Mouse (Mus musculus): ENCODE results near the gene C1qtnf1. TPM values are rescaled to one million over a fixed set of nuclear protein-coding genes. Genes with fewer than 3 reads are reported as not detected.

C1qtnf1 gene
- polyA plus RNA-seq, 1 experiment from 2014 or later, result 8.2 TPM

GRCm38 (mm10) chr11:118459051-118459450 is 31.0 kb downstream of the C1qtnf1 start:
- ATAC-seq (ENCODE audit: low read depth), result 0 out of 2 replicates have a peak, but pooled peaks have one; percentile 52
- 38% methylated on average over 8 of the region's 8 CpGs for WGBS
- H3K27ac ChIP-seq (ENCODE audit: low read length), result no peak overlapping the region

DNA sequence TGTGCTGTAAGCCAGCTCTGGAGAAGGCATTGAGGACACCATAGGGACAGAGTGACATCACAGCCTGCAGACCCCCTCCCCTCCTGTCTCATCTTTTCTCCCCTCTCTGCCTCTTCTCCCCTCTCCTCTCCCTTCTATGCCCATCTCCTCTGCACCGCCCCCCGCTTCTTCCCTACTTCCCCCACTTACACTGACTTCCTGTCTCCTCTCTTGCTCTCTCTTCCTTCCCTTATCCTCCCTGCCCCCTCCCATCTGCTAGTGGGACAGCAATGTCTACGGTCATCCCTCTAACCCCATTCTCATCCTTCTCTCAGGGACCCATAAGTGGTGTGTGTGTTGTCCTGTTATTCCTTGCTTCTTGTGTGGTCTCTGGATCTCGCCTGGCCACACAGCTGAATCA is 31.5 kb downstream of the C1qtnf1 start:
- Histone ChIP-seq H3K36me3 (ENCODE audit: control insufficient read depth, insufficient read depth, low read length) (no peaks in the 10 kb centered on the region), H3K27me3 (ENCODE audit: control insufficient read depth, insufficient read depth, low read depth, low read length) (no peaks in the 10 kb centered on the region), H3K9me3 (ENCODE audit: control insufficient read depth, low read length) (peaks cover 2% of the 10 kb centered on the region; the same call in 1 of the 2 replicates), H3K9ac (ENCODE audit: low read length) (no peak overlapping the region), H3K4me3 (ENCODE audit: low read length) (no peak overlapping the region), H3K4me2 (ENCODE audit: low read depth, low read length) (no peak overlapping the region), H3K4me1 (replicated peaks; ENCODE audit: control insufficient read depth, insufficient read depth, low read length) (peaks cover 5% of the 10 kb centered on the region; the same call in 1 of the 2 replicates), H3K27ac (ENCODE audit: low read length) (no peak overlapping the region)
- no peak for ATAC-seq (ENCODE audit: low read depth)
- 59% methylated on average over 4 of the region's 4 CpGs for WGBS

More at GRCm38 (mm10) chr11:118459051-118459450, 31.0 kb downstream of the C1qtnf1 start:
- Histone ChIP-seq H3K9me3 (ENCODE audit: control insufficient read depth, low read length) (peaks cover 2% of the 10 kb centered on the region; the same call in 1 of the 2 replicates), H3K9ac (ENCODE audit: low read length) (no peak overlapping the region), H3K27me3 (ENCODE audit: control insufficient read depth, insufficient read depth, low read depth, low read length) (no peaks in the 10 kb centered on the region), H3K4me2 (ENCODE audit: low read depth, low read length) (no peak overlapping the region), H3K4me1 (replicated peaks; ENCODE audit: control insufficient read depth, insufficient read depth, low read length) (peaks cover 5% of the 10 kb centered on the region; the same call in 1 of the 2 replicates), H3K36me3 (ENCODE audit: control insufficient read depth, insufficient read depth, low read length) (no peaks in the 10 kb centered on the region), H3K4me3 (ENCODE audit: low read length) (no peak overlapping the region)

DNA sequence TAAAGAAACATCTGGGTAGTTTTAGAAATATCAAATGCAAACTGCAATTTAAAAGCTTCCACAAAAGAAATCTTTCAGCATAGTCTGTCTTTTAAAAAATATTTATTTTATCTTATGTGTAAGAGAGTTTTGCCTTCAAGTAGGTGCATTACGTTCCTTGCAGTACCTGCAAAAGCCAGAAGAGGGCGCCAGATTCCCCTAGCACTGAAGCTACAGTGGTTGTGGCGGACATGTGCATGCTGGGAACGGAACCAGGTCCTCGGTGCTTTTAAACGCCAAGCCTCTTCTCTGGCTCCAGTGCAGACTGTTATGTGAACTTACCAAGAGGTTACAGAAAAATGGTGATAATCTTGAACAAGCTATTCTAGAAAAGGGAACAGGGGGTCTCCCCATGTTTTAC is 32.3 kb downstream of the C1qtnf1 start:
- ATAC-seq (ENCODE audit: low read depth), result no peak
- H3K27me3 ChIP-seq (ENCODE audit: control insufficient read depth, insufficient read depth, low read depth, low read length), result no peaks in the 10 kb centered on the region
- H3K36me3 ChIP-seq (ENCODE audit: control insufficient read depth, insufficient read depth, low read length), result no peaks in the 10 kb centered on the region
- H3K9ac ChIP-seq (ENCODE audit: low read length), result no peak overlapping the region
- no peak overlapping the region for H3K27ac ChIP-seq (ENCODE audit: low read length)
- 60% methylated on average over 6 of the region's 6 CpGs for WGBS
- no peak overlapping the region for H3K4me3 ChIP-seq (ENCODE audit: low read length)
- peaks cover 2% of the 10 kb centered on the region; the same call in 1 of the 2 replicates for H3K9me3 ChIP-seq (ENCODE audit: control insufficient read depth, low read length)
- peaks cover 5% of the 10 kb centered on the region; the same call in 1 of the 2 replicates for H3K4me1 ChIP-seq (replicated peaks; ENCODE audit: control insufficient read depth, insufficient read depth, low read length)
- H3K4me2 ChIP-seq (ENCODE audit: low read depth, low read length), result no peak overlapping the region

DNA sequence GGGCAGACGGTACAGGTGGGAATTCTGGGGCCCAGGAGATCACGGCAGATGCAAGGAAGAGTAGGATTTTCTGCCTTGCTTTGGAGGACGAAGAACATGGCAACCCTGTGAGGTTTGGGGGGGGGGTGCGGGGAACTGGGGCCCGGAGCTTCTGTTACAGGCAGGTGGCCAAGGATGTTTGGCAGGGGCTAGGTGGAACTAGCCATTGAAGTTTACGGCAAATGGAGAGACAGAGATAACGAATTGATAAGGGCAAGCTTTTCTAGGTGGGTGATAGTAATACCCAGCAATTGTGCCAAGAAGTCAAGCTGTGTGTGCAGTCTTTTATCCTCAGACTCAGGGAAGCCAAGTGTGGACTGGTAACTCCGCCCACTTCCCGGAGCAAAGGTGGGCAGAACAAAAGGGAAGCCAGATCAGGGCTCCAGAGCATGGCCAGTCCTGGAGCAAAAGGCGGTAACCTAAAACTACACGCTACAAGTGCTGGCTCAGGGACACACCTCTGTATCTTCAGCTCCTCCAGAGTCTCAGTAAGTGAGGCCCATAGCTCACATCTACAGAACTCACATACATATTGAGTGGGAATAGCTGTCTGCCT is 39.5 kb downstream of the C1qtnf1 start:
- Histone ChIP-seq H3K36me3 (ENCODE audit: control insufficient read depth, insufficient read depth, low read length) (no peaks in the 10 kb centered on the region), H3K27me3 (ENCODE audit: control insufficient read depth, insufficient read depth, low read depth, low read length) (no peaks in the 10 kb centered on the region), H3K4me2 (ENCODE audit: low read depth, low read length) (no peak overlapping the region), H3K9ac (ENCODE audit: low read length) (no peak overlapping the region), H3K4me1 (replicated peaks; ENCODE audit: control insufficient read depth, insufficient read depth, low read length) (peaks cover 7% of the 10 kb centered on the region), H3K9me3 (ENCODE audit: control insufficient read depth, low read length) (no peaks in the 10 kb centered on the region), H3K27ac (ENCODE audit: low read length) (no peak overlapping the region), H3K4me3 (ENCODE audit: low read length) (no peak overlapping the region)
- ATAC-seq (ENCODE audit: low read depth), result peak; percentile 18; the same call in 1 of the 2 replicates
- WGBS, result 48% methylated on average over 11 of the region's 11 CpGs

GRCm38 (mm10) chr11:118469509-118470160 is 41.6 kb downstream of the C1qtnf1 start:
- Histone ChIP-seq H3K4me3 (ENCODE audit: low read length) (no peak overlapping the region), H3K27ac (ENCODE audit: low read length) (peak overlapping the region; percentile 85), H3K27me3 (ENCODE audit: control insufficient read depth, insufficient read depth, low read depth, low read length) (no peaks in the 10 kb centered on the region), H3K4me2 (ENCODE audit: low read depth, low read length) (no peak overlapping the region), H3K36me3 (ENCODE audit: control insufficient read depth, insufficient read depth, low read length) (no peaks in the 10 kb centered on the region), H3K9me3 (ENCODE audit: control insufficient read depth, low read length) (no peaks in the 10 kb centered on the region), H3K9ac (ENCODE audit: low read length) (no peak overlapping the region; the same call in 1 of the 2 replicates), H3K4me1 (replicated peaks; ENCODE audit: control insufficient read depth, insufficient read depth, low read length) (peaks cover 5% of the 10 kb centered on the region)
- WGBS, result 81% methylated on average over 10 of the region's 10 CpGs
- no peak for ATAC-seq (ENCODE audit: low read depth)

DNA sequence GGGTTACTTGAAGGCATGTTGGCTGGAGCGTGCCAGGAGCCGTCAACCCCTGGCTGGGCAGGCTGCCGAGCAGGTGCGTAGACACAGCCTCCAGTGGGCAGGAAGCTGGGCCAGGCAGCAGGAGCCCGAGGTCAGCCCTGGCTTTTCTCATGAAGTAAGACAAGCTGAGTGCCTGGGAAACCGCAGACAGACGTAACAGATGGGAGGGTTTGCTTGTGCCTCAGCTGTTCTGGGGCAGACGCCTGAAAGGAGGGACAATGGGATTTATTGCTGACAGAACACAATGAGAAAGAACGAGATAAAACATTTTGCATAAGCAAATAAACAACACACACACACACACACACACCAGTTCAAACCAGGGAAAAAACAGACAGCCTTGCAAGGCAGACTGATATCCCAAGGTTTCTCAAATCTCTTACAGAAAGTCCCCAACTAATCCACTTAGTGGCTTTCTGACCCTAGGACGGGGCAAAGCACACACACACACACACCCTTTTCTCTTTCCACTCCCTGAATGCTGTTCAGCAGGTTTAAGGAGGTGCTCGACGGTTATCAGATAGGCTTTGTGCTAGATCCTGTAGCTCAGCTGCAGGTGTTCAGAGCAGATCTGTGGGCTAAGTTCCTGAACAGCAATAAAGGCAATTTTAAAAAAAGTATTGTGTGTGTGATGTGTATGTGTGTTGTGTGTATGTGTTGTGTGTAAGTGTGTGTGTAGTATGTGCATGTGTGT is 42.4 kb downstream of the C1qtnf1 start:
- Histone ChIP-seq H3K36me3 (ENCODE audit: control insufficient read depth, insufficient read depth, low read length) (no peaks in the 10 kb centered on the region), H3K9me3 (ENCODE audit: control insufficient read depth, low read length) (no peaks in the 10 kb centered on the region), H3K4me1 (replicated peaks; ENCODE audit: control insufficient read depth, insufficient read depth, low read length) (peaks cover 5% of the 10 kb centered on the region), H3K4me2 (ENCODE audit: low read depth, low read length) (no peak overlapping the region), H3K4me3 (ENCODE audit: low read length) (no peak overlapping the region), H3K9ac (ENCODE audit: low read length) (no peak overlapping the region; the same call in 1 of the 2 replicates), H3K27ac (ENCODE audit: low read length) (peak overlapping the region; percentile 85), H3K27me3 (ENCODE audit: control insufficient read depth, insufficient read depth, low read depth, low read length) (no peaks in the 10 kb centered on the region)
- WGBS, result 16% methylated on average over 12 of the region's 12 CpGs
- ATAC-seq (ENCODE audit: low read depth), result peak; percentile 87

DNA sequence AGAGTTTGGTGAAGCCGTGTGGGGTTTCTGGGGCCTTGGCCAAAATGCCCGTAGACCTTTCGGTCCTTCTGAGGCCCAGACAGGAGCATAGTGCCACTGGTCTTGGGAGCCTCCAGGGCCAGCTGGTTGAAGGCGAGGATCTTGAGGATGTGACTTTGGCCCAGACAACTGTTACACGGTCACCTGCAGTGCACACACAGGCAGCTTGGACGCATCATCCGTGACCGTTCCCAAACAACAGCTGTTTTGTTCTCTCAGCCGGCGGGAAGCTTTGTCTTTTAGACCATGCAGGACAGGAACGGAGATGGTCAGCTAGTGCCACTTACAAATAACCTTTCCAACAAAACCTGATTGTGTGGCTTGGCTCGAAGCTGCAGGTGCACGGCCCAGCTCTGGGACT is 43.7 kb downstream of the C1qtnf1 start:
- Histone ChIP-seq H3K9ac (ENCODE audit: low read length) (no peak overlapping the region), H3K4me3 (ENCODE audit: low read length) (no peak overlapping the region), H3K36me3 (ENCODE audit: control insufficient read depth, insufficient read depth, low read length) (no peaks in the 10 kb centered on the region), H3K27me3 (ENCODE audit: control insufficient read depth, insufficient read depth, low read depth, low read length) (no peaks in the 10 kb centered on the region), H3K4me2 (ENCODE audit: low read depth, low read length) (no peak overlapping the region), H3K4me1 (replicated peaks; ENCODE audit: control insufficient read depth, insufficient read depth, low read length) (peaks cover 5% of the 10 kb centered on the region), H3K9me3 (ENCODE audit: control insufficient read depth, low read length) (no peaks in the 10 kb centered on the region), H3K27ac (ENCODE audit: low read length) (no peak overlapping the region)
- 78% methylated on average over 13 of the region's 13 CpGs for WGBS
- ATAC-seq (ENCODE audit: low read depth), result no peak

GRCm38 (mm10) chr11:118473161-118473560 is 45.2 kb downstream of the C1qtnf1 start:
- H3K4me2 ChIP-seq (ENCODE audit: low read depth, low read length), result no peak overlapping the region
- no peak for ATAC-seq (ENCODE audit: low read depth)
- 64% methylated on average over 1 of the region's 1 CpGs for WGBS

GRCm38 (mm10) chr11:118473842-118474500 is 46.0 kb downstream of the C1qtnf1 start:
- Histone ChIP-seq H3K9ac (ENCODE audit: low read length) (no peak overlapping the region), H3K36me3 (ENCODE audit: control insufficient read depth, insufficient read depth, low read length) (no peaks in the 10 kb centered on the region), H3K27me3 (ENCODE audit: control insufficient read depth, insufficient read depth, low read depth, low read length) (no peaks in the 10 kb centered on the region), H3K4me2 (ENCODE audit: low read depth, low read length) (no peak overlapping the region), H3K4me1 (replicated peaks; ENCODE audit: control insufficient read depth, insufficient read depth, low read length) (peaks cover 13% of the 10 kb centered on the region), H3K4me3 (ENCODE audit: low read length) (no peak overlapping the region), H3K27ac (ENCODE audit: low read length) (no peak overlapping the region), H3K9me3 (ENCODE audit: control insufficient read depth, low read length) (no peaks in the 10 kb centered on the region)
- WGBS, result 76% methylated on average over 6 of the region's 6 CpGs
- no peak for ATAC-seq (ENCODE audit: low read depth)

More at GRCm38 (mm10) chr11:118473161-118473560, 45.2 kb downstream of the C1qtnf1 start:
- Histone ChIP-seq H3K36me3 (ENCODE audit: control insufficient read depth, insufficient read depth, low read length) (no peaks in the 10 kb centered on the region), H3K4me3 (ENCODE audit: low read length) (no peak overlapping the region), H3K4me1 (replicated peaks; ENCODE audit: control insufficient read depth, insufficient read depth, low read length) (peaks cover 13% of the 10 kb centered on the region), H3K9me3 (ENCODE audit: control insufficient read depth, low read length) (no peaks in the 10 kb centered on the region), H3K9ac (ENCODE audit: low read length) (no peak overlapping the region), H3K27ac (ENCODE audit: low read length) (no peak overlapping the region), H3K27me3 (ENCODE audit: control insufficient read depth, insufficient read depth, low read depth, low read length) (no peaks in the 10 kb centered on the region)

Data from lung, embryonic 16.5 days (tissue).